Mouse (Mus musculus): ENCODE results near the gene Cdc123.

GRCm38 (mm10) chr2:5825265-5825913 is 19.6 kb downstream of the Cdc123 start:
- TF ChIP-seq EP300 (optimal IDR thresholded peaks at IDR 0.05) (no peak), CTCF (IDR thresholded peaks at IDR 0.05; ENCODE audit: low read depth) (no peak)

Measured in stomach, postnatal 0 days (tissue).